Mouse (Mus musculus) heart, embryonic 16.5 days (tissue): ENCODE measurements around the gene H2afv. TPM values are rescaled to one million over a fixed set of nuclear protein-coding genes. Genes with fewer than 3 reads are reported as not detected.

Experiments used
- ATAC-seq: fragments of 200-750 bp; cut with Nextera tagmentation; replicated peaks from 2 replicates; pipeline ENCODE4 v1.8.0; 2017; ENCODE audit warnings: moderate number of reproducible peaks; ENCODE audit not compliant: insufficient read depth, low FRiP score; ENCODE audit errors: extremely low read depth
- H3K27ac ChIP-seq: fragments of 300-500 bp; sonication (generic); 2 replicates; pipeline ENCODE4 v1.5.1; 2014; ENCODE audit warnings: mild to moderate bottlenecking, low read length, control low read depth, moderate library complexity
- H3K27me3 ChIP-seq: fragments of 300-500 bp; sonication (generic); 2 replicates; pipeline ENCODE4 v1.6.1; 2014; ENCODE audit warnings: low read length, mixed read lengths; ENCODE audit not compliant: control insufficient read depth, insufficient read depth
- H3K36me3 ChIP-seq: fragments of 300-500 bp; sonication (generic); 2 replicates; pipeline ENCODE4 v1.6.1; 2014; ENCODE audit not compliant: control insufficient read depth, insufficient read depth
- H3K4me1 ChIP-seq: fragments of 300-500 bp; sonication (generic); 2 replicates; pipeline ENCODE4 v1.6.1; 2014; ENCODE audit warnings: low read length, mixed read lengths; ENCODE audit not compliant: control insufficient read depth, insufficient read depth
- H3K4me2 ChIP-seq: fragments of 300-500 bp; sonication (generic); 2 replicates; pipeline ENCODE4 v1.6.1; 2014; ENCODE audit warnings: low read depth, mild to moderate bottlenecking, control low read depth, low read length
- H3K4me3 ChIP-seq: fragments of 300-500 bp; sonication (generic); 2 replicates; pipeline ENCODE4 v1.5.1; 2014; ENCODE audit warnings: mild to moderate bottlenecking, control low read depth, low read length
- H3K9ac ChIP-seq: fragments of 300-500 bp; sonication (generic); 2 replicates; pipeline ENCODE4 v1.6.1; 2014; ENCODE audit warnings: low read length, control low read depth
- H3K9me3 ChIP-seq: fragments of 300-500 bp; sonication (generic); replicated peaks from 2 replicates; pipeline ENCODE4 v1.6.1; 2016; ENCODE audit warnings: low read length; ENCODE audit not compliant: control insufficient read depth
- WGBS: fragments of 180-500 bp; shearing (Covaris S2); extraction: QIAGEN DNeasy Blood & Tissue Kit; methylation state at CpG from one replicate; pipeline ENCODE4 v1.1.7; 2014; 5-methylcytosine and 5-hydroxymethylcytosine counted together
- polyA plus RNA-seq: library from polyadenylated mRNA; unstranded; fragments of >200 nt; fragmentation: Nextera tagmentation; extraction: Ambion mirVana; gene quantifications from 2 replicates; pipeline ENCODE4 v1.2.1, GENCODE M21; 2015

The H2afv gene
- polyA plus RNA-seq, 1 experiment from 2014 or later, result 358 TPM

- H3K9ac ChIP-seq, result no peak overlapping the region
- H3K27ac ChIP-seq, result no peak overlapping the region
- WGBS, result 46% methylated on average over 6 of the region's 6 CpGs
- no peaks in the 10 kb centered on the region for H3K36me3 ChIP-seq
- ATAC-seq, result no peak
- no peaks in the 10 kb centered on the region for H3K27me3 ChIP-seq
- H3K4me3 ChIP-seq, result no peak overlapping the region
- H3K4me2 ChIP-seq, result no peak overlapping the region
- H3K4me1 ChIP-seq, result no peaks in the 10 kb centered on the region
- H3K9me3 ChIP-seq, result no peaks in the 10 kb centered on the region
These were observed 37.5 kb upstream of the H2afv start for GRCm38 (mm10) chr11:6481669-6482185.

- Histone ChIP-seq H3K9me3 (no peaks in the 10 kb centered on the region), H3K36me3 (no peaks in the 10 kb centered on the region), H3K9ac (no peak overlapping the region), H3K4me3 (no peak overlapping the region), H3K27ac (no peak overlapping the region), H3K4me2 (no peak overlapping the region), H3K27me3 (no peaks in the 10 kb centered on the region), H3K4me1 (no peaks in the 10 kb centered on the region)
- 75% methylated on average over 13 of the region's 13 CpGs for WGBS
- no peak for ATAC-seq
These were observed 36.6 kb upstream of the H2afv start for GRCm38 (mm10) chr11:6480681-6481405.

- 67% methylated on average over 7 of the region's 7 CpGs for WGBS
- Histone ChIP-seq H3K4me3 (no peak overlapping the region), H3K27me3 (no peaks in the 10 kb centered on the region), H3K36me3 (no peaks in the 10 kb centered on the region), H3K4me1 (no peaks in the 10 kb centered on the region), H3K9ac (no peak overlapping the region), H3K9me3 (no peaks in the 10 kb centered on the region), H3K4me2 (no peak overlapping the region), H3K27ac (no peak overlapping the region)
- no peak for ATAC-seq
These were observed 35.9 kb upstream of the H2afv start for GRCm38 (mm10) chr11:6480191-6480590.

GRCm38 (mm10) chr11:6479231-6479630 lies 35.0 kb upstream of the H2afv start:
- H3K9me3 ChIP-seq, result no peaks in the 10 kb centered on the region
- no peaks in the 10 kb centered on the region for H3K27me3 ChIP-seq
- no peak overlapping the region for H3K4me2 ChIP-seq
- WGBS, result 65% methylated on average over 2 of the region's 2 CpGs
- no peaks in the 10 kb centered on the region for H3K36me3 ChIP-seq
- ATAC-seq, result no peak
- H3K4me1 ChIP-seq, result peaks cover under 1% of the 10 kb centered on the region
- H3K27ac ChIP-seq, result no peak overlapping the region
- H3K4me3 ChIP-seq, result no peak overlapping the region
- no peak overlapping the region for H3K9ac ChIP-seq

GRCm38 (mm10) chr11:6477350-6477749 lies 33.1 kb upstream of the H2afv start:
- no peak for ATAC-seq
- H3K27ac ChIP-seq, result no peak overlapping the region
- H3K4me2 ChIP-seq, result no peak overlapping the region
- H3K36me3 ChIP-seq, result no peaks in the 10 kb centered on the region
- WGBS, result 77% methylated on average over 1 of the region's 1 CpGs
- peaks cover 12% of the 10 kb centered on the region for H3K4me1 ChIP-seq
- H3K9ac ChIP-seq, result no peak overlapping the region
- no peak overlapping the region for H3K4me3 ChIP-seq
- no peaks in the 10 kb centered on the region for H3K27me3 ChIP-seq
- H3K9me3 ChIP-seq, result no peaks in the 10 kb centered on the region

GRCm38 (mm10) chr11:6476876-6477275 lies 32.6 kb upstream of the H2afv start:
- Histone ChIP-seq H3K27ac (no peak overlapping the region), H3K9me3 (no peaks in the 10 kb centered on the region), H3K4me1 (peaks cover 13% of the 10 kb centered on the region), H3K4me2 (no peak overlapping the region), H3K9ac (no peak overlapping the region), H3K4me3 (no peak overlapping the region), H3K36me3 (no peaks in the 10 kb centered on the region), H3K27me3 (no peaks in the 10 kb centered on the region)
- no peak for ATAC-seq
- 74% methylated on average over 6 of the region's 6 CpGs for WGBS

- Histone ChIP-seq H3K9me3 (no peaks in the 10 kb centered on the region), H3K36me3 (no peaks in the 10 kb centered on the region)
- under 1% methylated on average over 28 of the region's 76 CpGs for WGBS
These were observed 31.7 kb upstream of the H2afv start, which contains the start of gene Purb for GRCm38 (mm10) chr11:6475867-6476484. Gene Purb (minus strand): TSS chr11:6475917.

GRCm38 (mm10) chr11:6474874-6475731 lies 30.9 kb upstream of the H2afv start:
- H3K4me2 ChIP-seq, result peak overlapping the region; percentile 75
- H3K9ac ChIP-seq, result peak overlapping the region; percentile 98
- ATAC-seq, result peak; percentile 37
- H3K27ac ChIP-seq, result peak overlapping the region; percentile 98
- H3K36me3 ChIP-seq, result no peaks in the 10 kb centered on the region
- H3K27me3 ChIP-seq, result no peaks in the 10 kb centered on the region
- H3K9me3 ChIP-seq, result no peaks in the 10 kb centered on the region
- H3K4me1 ChIP-seq, result peaks cover 27% of the 10 kb centered on the region
- under 1% methylated on average over 109 of the region's 109 CpGs for WGBS
- H3K4me3 ChIP-seq, result peak overlapping the region; percentile 97

More at GRCm38 (mm10) chr11:6475867-6476484, 31.7 kb upstream of the H2afv start, which contains the start of gene Purb:
- Histone ChIP-seq H3K4me3 (peak within 1 kb of the TSS; percentile 97), H3K4me2 (peak within 1 kb of the TSS; percentile 91), H3K27ac (peak within 1 kb of the TSS; percentile 98), H3K4me1 (peaks cover 19% of the 10 kb centered on the region), H3K9ac (peak within 1 kb of the TSS; percentile 98), H3K27me3 (no peaks in the 10 kb centered on the region)
- peak; percentile 92 for ATAC-seq
